Mouse (Mus musculus) WW6 (cell line): Measurements from ENCODE around the gene Casc3.

Source experiments
- DNase-seq: peaks from one replicate; pipeline ENCODE4 v3.0.0-alpha.2; 2013; ENCODE audit warnings: low read depth, low spot score

Gene Casc3

DNA sequence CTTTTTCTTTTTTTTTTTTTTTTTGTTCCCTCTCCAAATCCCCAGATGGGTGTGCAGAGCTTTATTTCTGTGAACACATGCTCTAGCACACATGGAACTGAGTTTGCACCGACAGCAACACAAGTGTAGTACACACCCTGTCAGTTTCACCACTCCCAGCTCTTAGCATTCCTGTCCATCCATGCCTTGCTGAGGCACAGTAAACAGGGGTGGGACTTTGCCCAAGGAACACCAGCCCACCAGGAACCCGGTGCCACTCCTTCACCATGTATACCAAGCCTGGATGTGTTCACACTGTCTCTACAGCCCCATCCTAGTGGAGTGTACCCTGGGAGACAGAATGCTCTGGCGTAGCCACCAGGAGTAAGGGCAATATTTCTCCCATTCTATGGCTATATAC, 31.0 kb downstream of the Casc3 start:
- DNase-seq, result no peak

DNA sequence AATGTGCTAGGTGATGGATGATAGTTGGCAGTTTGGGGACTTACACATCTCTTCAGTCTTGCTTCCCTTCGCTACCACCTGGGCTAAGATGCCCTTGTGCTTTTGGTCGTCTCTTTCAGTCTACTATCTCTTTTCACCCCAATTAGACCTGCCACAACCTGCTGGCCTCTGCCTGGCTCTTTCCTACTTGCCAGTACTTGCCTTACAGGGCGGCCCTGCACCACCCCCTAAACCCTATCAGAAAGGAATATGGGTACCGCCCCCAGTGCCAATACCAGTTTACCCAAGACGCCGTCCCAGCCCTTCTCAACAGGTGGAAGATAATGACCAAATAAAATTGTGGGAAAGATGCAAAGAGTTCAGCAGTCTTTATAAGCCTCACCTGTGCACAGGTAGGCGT, 31.4 kb downstream of the Casc3 start:
- no peak for DNase-seq

- DNase-seq, result no peak
Observed at GRCm38 (mm10) chr11:98836651-98837141, 32.0 kb downstream of the Casc3 start, which contains the start of gene Rapgefl1. Gene Rapgefl1 (plus strand): TSS chr11:98836785.

GRCm38 (mm10) chr11:98837231-98837704, 32.6 kb downstream of the Casc3 start:
- DNase-seq, result no peak

DNA sequence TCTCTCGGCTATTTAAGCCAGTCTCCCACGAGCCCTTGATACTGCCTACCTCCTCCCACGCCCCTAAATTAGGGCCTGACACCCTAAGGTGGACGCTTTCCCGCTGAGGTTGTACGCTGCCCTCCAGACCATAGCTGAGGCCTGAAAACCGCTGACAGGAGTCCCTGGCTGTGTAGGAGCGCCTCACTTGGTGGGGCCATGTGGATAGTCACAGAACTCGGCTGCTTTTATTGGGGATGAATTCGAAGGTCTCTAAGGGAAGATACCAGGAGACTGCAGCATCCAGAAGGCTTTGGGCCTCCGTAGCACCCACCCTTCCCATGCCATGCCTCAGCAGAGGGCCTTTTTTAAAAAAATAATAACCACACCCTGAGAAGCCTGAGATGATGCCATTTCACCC, 33.2 kb downstream of the Casc3 start:
- DNase-seq, result no peak

- no peak for DNase-seq
Observed at GRCm38 (mm10) chr11:98838512-98838911, 33.8 kb downstream of the Casc3 start.

DNA sequence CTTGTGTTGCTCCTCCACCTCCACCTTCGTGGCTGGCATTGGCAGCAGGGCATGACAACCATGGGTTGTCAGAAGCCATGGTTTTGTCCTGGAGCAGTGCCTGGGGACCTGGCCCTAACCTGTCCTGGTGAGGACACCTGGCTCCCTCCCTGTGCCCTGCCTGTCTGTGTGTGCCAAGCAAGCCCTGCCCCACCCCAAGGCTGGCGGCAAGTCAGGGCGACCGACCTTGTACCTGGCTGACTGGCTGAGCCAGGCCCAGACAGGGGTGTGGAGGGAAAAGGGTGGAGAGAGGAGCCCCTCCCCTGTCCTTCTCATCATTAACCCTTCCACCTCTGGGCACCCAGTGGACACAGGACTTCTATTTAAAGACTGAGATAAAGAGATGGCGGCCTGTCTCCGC, 34.7 kb downstream of the Casc3 start:
- no peak for DNase-seq

- no peak for DNase-seq
Observed at GRCm38 (mm10) chr11:98839897-98840296, 35.2 kb downstream of the Casc3 start.

DNA sequence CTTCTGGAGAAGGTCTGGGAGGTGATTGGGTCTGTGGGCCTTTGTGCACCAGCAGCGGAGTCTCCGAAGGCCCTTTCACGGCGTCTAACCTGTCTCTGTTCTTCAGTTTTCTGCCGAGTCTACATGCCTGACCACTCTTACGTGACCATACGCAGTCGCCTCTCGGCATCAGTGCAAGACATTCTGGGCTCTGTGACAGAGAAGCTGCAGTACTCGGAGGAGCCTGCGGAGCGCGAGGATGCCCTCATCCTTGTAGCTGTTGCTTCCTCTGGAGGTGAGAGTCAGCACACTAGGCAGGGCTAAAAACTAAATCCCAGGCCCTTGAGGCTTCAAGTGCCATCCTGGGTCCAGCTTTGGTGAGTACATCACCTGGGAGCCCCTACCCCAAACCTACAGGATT, 41.3 kb downstream of the Casc3 start:
- peak; percentile 61 for DNase-seq

DNA sequence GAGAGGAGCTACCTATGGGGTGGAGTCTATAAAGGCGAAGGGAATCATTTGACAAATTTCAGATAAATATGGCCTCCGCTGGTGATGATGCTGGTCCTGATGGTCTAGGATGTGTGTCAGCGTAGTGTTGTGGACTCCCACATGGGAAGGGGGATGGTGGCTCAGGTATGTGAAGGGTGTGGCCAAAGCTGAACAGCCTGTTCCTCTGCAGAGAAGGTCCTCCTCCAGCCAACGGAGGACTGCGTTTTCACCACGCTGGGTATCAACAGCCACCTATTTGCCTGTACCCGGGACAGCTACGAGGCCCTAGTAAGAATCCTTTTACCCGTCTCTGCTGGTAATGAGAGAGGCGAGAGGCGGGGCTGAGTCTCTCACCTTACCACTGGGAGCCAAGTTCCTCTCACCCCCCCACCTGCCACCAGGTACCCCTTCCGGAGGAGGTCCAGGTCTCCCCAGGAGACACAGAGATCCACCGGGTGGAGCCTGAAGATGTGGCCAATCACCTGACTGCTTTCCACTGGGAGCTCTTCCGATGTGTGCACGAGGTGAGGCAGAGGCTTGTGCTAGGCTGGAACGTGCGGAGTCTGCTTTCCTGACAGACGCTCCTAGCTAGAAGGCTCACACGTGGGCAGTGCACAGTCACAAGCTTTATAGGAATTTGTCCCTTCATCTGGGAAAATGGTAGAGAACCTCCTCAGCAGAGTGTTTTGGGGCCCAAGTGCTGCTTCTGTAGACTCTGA, 42.3 kb downstream of the Casc3 start:
- DNase-seq, result no peak

GRCm38 (mm10) chr11:98849196-98849894, 44.6 kb downstream of the Casc3 start:
- DNase-seq, result no peak

GRCm38 (mm10) chr11:98850100-98851093, 45.7 kb downstream of the Casc3 start:
- DNase-seq, result no peak

- DNase-seq, result no peak
Observed at GRCm38 (mm10) chr11:98854116-98854515, 49.4 kb downstream of the Casc3 start.

DNA sequence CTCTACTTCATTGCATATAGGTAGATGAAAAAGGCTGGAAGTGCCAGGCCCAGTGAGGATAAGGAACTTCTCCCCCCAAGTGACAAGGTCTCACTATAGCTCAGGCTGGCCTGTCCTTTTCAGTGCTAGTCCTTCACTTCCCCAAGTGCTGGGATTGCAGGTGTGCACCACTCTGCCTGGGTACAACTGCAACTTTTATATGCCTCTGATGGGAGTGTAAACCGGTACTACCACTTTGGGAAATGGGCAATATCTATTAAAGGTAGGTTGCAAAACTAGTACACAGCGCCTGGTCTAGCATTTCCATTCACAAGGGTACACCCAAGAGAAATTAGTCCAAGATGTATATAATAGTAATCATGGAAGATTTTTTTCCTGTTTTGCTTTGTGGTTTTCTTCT, 50.0 kb downstream of the Casc3 start:
- no peak for DNase-seq

GRCm38 (mm10) chr11:98858759-98859731, 54.3 kb downstream of the Casc3 start:
- DNase-seq, result peak; percentile 88

DNA sequence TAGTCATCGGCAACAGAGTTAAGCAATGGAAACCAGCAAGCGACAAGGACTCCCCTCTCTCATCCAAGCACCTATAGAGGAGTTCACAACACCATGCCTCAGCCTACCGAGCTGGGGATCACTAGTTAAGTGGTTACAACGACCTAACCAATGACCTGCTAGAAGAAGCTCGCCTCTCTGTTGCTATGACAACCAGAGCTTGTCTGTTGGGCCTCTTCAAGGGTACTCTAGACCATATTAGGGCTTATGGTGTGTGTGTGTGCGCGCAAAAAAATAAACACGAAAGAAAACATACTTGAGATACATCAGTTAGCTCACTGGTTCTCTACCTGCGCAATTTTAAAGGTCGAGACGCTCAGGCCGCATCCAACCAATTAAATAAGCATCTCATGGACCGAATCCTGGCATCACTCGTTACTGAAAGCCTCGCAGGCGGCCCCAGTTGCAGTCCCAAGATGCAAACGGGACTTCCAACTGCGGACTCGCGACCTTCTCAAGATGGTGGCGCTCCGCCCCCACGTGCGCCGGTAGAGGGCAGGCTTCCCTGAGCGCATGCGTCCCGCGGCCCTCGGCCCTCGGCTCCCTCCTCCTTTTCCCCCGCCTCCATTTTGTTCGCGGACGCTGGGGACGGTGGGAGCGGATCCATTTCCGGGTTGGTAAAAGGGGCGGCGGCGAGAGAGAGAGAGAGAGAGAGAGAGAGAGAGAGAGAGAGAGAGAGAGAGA, 58.5 kb downstream of the Casc3 start, which contains the start of gene Wipf2:
Gene Wipf2, plus strand, starts transcription at position 611 of the 723 bp plus-strand sequence.
- DNase-seq, result peak; percentile 99

DNA sequence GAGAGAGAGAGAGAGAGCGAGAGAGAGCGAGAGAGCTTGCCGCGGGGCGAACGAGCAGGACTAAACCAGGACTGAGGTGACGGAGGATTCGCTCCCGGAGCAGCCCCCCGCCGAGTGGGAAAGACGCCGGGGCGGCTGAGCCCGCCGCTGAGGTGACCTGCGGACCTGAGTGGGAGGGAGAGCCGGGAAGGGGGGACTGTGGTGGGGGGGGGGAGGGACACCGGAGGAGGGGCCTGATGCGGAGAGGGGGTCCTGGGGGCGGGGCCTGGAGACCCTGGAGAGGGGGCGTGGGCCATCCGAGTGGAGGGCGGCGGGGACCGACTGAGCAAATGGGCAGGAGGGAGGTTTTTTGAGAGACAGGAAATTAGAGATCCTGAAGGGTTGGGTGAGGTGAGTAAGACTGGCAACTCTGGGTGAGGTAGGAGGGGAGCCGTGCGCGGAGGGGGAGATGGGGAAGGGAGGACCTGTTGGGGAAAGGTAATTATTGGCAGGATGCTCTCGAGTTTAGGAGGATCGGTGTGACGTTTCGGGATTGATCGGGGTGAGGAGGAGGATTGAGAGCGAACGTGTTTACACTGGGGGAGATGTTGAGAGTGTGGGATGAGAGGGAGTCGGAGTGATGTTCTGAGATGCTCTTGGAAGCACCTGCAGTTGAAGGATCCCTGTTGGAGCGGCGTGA, 59.2 kb downstream of the Casc3 start:
- peak; percentile 58 for DNase-seq

DNA sequence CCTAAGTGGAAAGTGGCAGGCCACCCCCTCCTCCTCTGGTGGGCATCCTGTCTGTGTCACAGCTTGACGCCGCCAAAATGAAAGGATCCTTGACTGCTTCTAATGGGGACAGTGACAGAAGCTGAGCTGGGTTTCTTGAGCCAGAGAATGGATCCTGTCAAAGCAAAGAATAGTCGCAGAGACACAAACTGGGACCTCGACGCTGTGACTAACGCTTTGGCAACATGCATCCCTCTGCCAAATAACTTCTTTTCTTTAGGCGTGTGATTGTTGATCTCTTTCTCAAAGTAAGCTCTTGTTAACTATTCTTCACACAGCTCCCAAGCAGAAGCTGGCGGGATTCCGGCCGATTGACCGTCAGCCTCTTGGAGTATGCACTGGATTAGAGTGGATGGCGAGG, 62.6 kb downstream of the Casc3 start:
- no peak for DNase-seq

DNA sequence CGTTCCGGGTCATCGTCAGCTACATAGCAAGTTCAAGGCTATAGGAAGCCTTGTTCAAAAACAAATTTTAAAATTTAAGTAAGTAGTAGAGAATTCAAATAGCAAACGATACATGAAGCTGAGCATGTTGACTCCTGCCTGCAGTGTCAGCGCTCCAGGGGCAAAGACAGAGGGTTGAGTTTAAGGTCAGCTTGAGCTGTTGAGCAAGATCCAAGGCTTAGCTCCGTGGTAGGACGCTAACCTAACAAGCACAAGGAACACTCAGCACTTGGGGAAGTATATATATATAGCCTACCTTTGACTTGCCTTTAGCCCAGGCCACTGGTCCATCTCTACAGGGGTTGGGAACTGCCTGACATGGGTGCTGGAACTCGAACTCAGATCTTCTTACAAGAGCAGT, 65.2 kb downstream of the Casc3 start:
- DNase-seq, result no peak
